ENCODE assay signal across 8 mouse cellular contexts in the genomic region with DNA sequence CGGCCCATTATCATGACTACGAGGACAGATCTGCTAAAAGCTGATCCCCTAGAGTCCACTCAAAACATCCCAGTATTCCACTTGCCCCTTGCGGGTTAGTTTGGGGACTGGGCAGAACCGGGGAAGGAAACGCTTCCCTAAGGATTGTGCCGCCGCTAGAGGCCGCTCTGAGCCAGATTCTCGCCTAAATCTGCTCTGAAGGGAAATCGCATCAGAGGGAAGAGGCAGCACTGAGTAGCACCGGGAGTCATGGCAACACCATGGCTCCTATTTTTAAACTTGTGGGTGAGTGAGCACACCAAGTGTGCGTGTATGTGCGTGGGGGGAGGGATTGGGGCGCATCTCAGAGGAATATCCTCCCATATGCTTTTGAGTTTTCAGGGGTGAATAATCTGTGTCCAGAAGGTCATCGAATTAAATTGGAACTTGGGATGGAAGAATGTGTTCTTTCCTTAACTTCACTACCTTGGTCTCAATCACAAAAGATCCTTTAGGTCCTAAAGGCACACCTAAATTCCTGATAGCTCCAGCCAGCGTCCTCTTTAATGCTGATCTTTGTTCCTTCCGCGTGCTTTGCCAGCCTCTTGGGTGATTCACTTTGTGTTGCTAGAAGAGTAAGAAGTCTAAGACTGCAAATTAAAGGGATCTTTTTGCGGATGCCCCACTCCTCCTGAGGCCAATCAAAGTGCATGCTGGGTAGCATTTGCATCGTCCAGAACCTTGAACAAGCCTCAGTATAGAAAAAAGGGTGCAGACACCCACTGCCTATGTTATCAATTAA.
A peak's percentile ranks its signal among the peaks of the same experiment; 100 is the strongest.
DNase-seq lines count a peak whose midpoint lies in the region; ATAC-seq lines count a peak whose summit lies in the region.

No protein-coding gene starts in this region.

- H3K9ac ChIP-seq in intestine, embryonic 15.5 days = no peak overlapping the region

- no peaks in the 10 kb centered on the region for H3K9me3 ChIP-seq in intestine, embryonic 15.5 days
- no peaks in the 10 kb centered on the region for H3K9me3 ChIP-seq in midbrain, embryonic 10.5 days (replicated peaks)

- no peak overlapping the region for H3K4me3 ChIP-seq in intestine, embryonic 15.5 days (replicated peaks)
- H3K4me3 ChIP-seq in midbrain, embryonic 10.5 days = no peak overlapping the region

- DNase-seq in adrenal gland, postnatal 14 days = peak; percentile 91
- DNase-seq in embryo, embryonic 10.5 days (ENCODE audit: low spot score) = peak; percentile 90
- DNase-seq in gastrocnemius, postnatal 36 days = peak; percentile 54
- peak; percentile 89 to 91 for DNase-seq in left cerebral cortex, adult 8-10 months (ENCODE audit: low spot score in 2 of 2)
- peak; percentile 83 for DNase-seq in midbrain, embryonic 10.5 days (ENCODE audit: low spot score)
- peak; percentile 10 for DNase-seq in skeletal muscle tissue, adult 2 months (ENCODE audit: low read depth, low spot score)
- DNase-seq in natural killer cell, adult 2 months (ENCODE audit: low spot score in 2 of 2) = no peak

- WGBS in intestine, embryonic 15.5 days = 24% methylated on average over 20 of the region's 20 CpGs
- WGBS in midbrain, embryonic 10.5 days = 26% methylated on average over 20 of the region's 20 CpGs

- no peaks in the 10 kb centered on the region for H3K27me3 ChIP-seq in intestine, embryonic 15.5 days (replicated peaks)
- 0 out of 2 replicates have a peak, but pooled peaks cover 6% of the 10 kb centered on the region for H3K27me3 ChIP-seq in midbrain, embryonic 10.5 days (ENCODE audit: low read depth, poor library complexity, severe bottlenecking)

- H3K4me1 ChIP-seq in intestine, embryonic 15.5 days (replicated peaks) = no peaks in the 10 kb centered on the region
- peaks cover 2% of the 10 kb centered on the region; the same call in 1 of the 2 replicates for H3K4me1 ChIP-seq in midbrain, embryonic 10.5 days

- ATAC-seq in intestine, embryonic 15.5 days = peak; percentile 55

- intact Hi-C loops in gastrocnemius, postnatal 36 days (cut with DNase I) = loop anchor here (2.0 to 10.0 kb wide), 3 partner anchors 223 to 445 kb away; partner anchors contain the start of gene Grin2b

- no peaks in the 10 kb centered on the region for H3K36me3 ChIP-seq in intestine, embryonic 15.5 days
- H3K36me3 ChIP-seq in midbrain, embryonic 10.5 days = no peaks in the 10 kb centered on the region

- H3K4me2 ChIP-seq in intestine, embryonic 15.5 days (replicated peaks) = no peak overlapping the region

- H3K27ac ChIP-seq in intestine, embryonic 15.5 days = no peak overlapping the region
- no peak overlapping the region for H3K27ac ChIP-seq in midbrain, embryonic 10.5 days (replicated peaks)

Comparison
In these comparisons a context has a peak if more than half of its experiments do, and no peak if none do; other contexts are left out.
1. DNase-seq: peak in adrenal gland, postnatal 14 days (single experiment), embryo, embryonic 10.5 days (single experiment), gastrocnemius, postnatal 36 days (2 of 2), left cerebral cortex, adult 8-10 months (2 of 2), midbrain, embryonic 10.5 days (single experiment) and skeletal muscle tissue, adult 2 months (single experiment); none in natural killer cell, adult 2 months (0 of 2).